Mouse (Mus musculus): ENCODE measurements around the gene Slc8b1.

DNA sequence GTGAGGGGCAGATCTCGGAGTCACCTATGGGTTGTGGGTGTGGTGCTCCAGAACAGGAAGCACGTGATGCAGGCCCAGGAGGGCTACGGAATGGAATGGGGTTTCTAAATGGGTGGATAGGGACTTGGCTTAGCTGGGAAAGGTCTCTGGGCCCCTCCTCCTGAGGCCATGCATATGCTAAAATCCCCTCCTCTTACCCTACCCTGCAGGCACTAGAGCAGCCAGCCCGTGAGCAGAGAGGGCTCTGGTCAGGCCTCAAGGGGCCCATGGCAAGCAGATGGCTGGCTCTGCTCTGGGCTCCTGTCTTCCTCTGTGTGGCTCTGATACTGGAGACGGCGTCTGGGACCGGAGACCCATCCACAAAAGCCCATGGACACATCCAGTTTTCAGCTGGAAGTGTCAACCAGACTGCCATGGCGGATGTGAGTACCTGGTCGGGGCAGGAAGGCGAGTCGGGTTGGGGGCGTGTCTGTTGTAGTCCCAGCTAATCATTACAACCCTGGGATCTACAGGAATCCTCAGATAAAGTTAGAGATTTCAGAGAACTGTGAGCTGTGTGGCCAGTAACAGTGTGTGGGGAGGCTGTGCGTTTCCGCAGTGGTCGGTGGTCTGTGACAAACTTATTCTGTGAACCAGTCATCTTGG is 2.1 kb downstream of the Slc8b1 start:
- no peak for TF ChIP-seq CTCF (IDR thresholded peaks at IDR 0.05; ENCODE audit: low read depth)
- no peak for TF ChIP-seq EP300 (optimal IDR thresholded peaks at IDR 0.05)

Measured in stomach, postnatal 0 days (tissue).